Mouse (Mus musculus) liver, embryonic 14.5 days (tissue): ENCODE results near the gene Lhb.

ENCODE experiments used
- CTCF ChIP-seq: IDR thresholded peaks from 2 replicates; pipeline ENCODE4 v1.5.1; 2016; ENCODE audit warnings: antibody characterized with exemption, low read depth, control low read depth
- EP300 ChIP-seq: IDR thresholded peaks from 2 replicates; pipeline ENCODE4 v1.6.1; 2016; ENCODE audit warnings: antibody characterized with exemption, low read depth

DNA sequence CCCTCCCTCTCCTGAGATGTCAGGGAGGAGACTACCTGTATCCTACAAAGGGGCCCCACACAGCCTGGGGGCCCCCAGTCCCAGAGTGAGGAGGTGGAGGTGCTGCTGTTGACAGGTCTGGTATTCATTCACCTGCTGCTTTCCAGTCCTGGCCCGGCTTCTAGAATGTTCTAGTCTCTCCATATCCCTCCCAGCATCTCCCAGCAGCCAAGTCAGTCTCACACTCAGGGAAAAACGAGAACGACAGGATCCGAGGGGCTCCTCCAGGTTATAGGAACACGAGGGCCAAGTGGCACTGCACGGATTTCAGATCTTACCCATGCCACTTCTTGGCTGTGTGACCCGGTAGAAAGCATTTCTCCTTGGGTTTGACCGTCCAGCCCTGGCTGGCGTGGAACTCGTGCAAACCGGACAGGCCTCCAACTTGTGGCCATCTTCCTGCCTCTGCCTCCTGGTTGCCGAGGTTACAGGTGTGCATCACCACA, 5.8 kb upstream of the Lhb start:
- TF ChIP-seq CTCF, result no peak
- no peak for TF ChIP-seq EP300
